Mouse (Mus musculus) spleen, postnatal 36 days (tissue): ENCODE data around the gene Fam219b.

Experiments
- DNase-seq, 2 experiments: peaks; one replicate each; pipeline ENCODE4 v3.0.0; 2022; ENCODE audit warnings: low spot score in 2 of 2, mixed read lengths in 1 of 2

Gene Fam219b

DNA sequence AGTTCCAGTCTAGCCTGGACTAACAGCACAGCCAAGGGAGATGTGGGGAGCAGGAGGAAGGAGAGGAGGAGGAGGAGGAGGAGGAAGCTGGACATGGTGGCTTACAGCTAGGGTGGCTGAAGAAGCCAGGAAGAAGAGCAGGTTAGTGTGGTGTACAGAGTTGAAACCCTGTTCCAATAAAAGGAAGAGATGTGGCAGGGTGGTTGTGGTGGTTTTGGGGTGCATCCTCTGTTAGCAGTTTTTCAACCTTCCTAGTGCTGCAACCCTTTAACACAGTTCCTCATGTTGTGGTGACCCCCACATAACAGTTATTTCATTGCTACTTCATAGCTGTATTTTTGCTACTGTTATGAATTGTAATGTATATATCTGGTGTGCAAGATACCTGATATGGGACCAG lies 12.9 kb upstream of the Fam219b start:
- DNase-seq = no peak

- no peak for DNase-seq
Measured at GRCm38 (mm10) chr9:57525516-57525915, 11.8 kb upstream of the Fam219b start.

GRCm38 (mm10) chr9:57526435-57526834 lies 10.9 kb upstream of the Fam219b start:
- DNase-seq = no peak

DNA sequence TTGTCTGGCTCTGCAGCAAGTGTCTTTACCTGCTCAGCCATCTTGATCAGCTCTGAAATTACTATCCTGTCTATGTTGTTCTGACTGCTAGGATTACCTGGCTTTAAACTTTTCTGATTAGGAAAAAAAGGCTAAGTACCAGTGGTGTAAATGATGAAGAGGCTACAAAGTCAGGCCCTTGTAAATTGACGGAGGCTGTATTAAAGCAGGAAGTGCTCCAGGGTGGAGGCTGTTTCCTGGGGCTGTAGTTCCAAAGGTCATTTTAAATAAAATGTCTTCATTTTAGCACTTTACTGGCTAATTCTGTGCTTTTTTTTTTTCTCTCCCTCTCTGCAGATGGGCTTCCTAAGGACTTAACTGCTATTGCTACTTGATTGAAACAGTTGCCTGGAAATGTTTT lies 5.4 kb upstream of the Fam219b start:
- DNase-seq = no peak

- no peak for DNase-seq
Measured at GRCm38 (mm10) chr9:57536362-57536761, 966 bp upstream of the Fam219b start.

DNA sequence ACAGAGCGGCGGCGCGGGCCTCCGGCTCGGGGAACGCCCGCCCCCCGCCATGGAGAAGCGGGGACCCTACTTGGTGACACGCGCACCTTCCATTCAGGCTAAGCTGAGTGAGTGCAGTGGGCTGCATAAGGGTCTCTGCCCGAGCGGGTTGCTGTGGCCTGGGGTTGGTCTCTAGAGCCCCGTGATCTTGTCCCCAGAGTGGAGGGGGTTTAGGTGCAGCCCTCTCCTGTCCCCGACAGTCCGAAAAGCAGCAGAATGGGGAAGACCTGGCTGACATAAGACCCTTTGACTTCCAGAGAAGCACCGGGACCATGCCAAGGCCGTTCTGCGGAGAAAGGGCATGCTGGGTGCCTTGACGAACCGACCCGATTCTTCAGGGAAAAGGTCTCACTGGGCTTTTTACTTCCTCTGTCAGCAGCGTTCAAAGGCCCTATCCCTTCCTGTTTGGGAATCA lies 427 bp downstream of the Fam219b start:
- no peak for DNase-seq

DNA sequence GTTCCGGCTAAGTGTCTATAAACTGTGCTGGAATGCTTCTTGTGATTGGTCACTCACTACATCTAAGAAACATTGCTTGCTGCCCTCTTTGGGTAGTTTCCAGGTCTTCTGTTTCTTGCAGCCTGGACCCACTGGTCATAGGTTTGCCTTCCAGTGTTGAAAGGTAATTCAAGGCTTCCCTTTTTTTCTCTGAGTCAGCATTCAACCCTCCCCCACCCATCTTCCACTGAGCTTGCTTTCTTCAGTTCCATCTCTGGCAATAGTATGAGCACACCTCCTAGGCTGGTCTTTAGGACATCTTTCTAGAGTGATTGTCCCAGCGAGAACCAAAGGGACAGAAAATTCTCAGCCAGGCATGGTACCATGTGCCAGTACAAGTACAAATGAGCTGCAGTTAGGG lies 2.2 kb downstream of the Fam219b start:
- DNase-seq = no peak

- no peak for DNase-seq
Measured at GRCm38 (mm10) chr9:57541312-57541711, 4.0 kb downstream of the Fam219b start.

- DNase-seq = no peak
Measured at GRCm38 (mm10) chr9:57543951-57544350, 6.6 kb downstream of the Fam219b start.

DNA sequence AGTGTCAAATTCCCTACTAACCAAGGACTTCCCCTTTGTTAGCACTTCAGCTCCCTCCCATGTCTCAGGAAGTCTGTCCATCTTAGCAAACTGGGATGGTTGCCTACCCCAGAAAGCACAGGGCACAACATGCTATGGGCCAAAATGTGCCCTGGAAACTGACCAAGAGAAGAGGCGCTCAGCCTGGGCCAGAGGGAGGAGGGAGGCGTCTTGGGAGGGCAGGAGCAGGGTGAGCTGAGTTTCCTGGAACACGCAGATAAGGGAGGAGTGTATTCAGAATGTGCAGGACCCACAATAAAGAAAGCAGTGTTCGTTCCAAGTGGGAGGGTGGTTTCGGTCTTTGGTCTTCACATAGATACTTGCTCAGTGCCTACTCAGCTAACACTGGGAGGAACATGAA lies 10.0 kb downstream of the Fam219b start:
- peak; percentile 24 to 26 for DNase-seq

GRCm38 (mm10) chr9:57547869-57548268 lies 10.5 kb downstream of the Fam219b start:
- no peak for DNase-seq

- DNase-seq = no peak
Measured at GRCm38 (mm10) chr9:57549186-57549585, 11.9 kb downstream of the Fam219b start.

- DNase-seq = no peak
Measured at GRCm38 (mm10) chr9:57550126-57550862, 13.0 kb downstream of the Fam219b start.

- DNase-seq = peak; percentile 42 to 46
Measured at GRCm38 (mm10) chr9:57552139-57552887, 15.0 kb downstream of the Fam219b start, which contains the start of gene Mpi. Mpi (minus strand) TSS chr9:57552763.

DNA sequence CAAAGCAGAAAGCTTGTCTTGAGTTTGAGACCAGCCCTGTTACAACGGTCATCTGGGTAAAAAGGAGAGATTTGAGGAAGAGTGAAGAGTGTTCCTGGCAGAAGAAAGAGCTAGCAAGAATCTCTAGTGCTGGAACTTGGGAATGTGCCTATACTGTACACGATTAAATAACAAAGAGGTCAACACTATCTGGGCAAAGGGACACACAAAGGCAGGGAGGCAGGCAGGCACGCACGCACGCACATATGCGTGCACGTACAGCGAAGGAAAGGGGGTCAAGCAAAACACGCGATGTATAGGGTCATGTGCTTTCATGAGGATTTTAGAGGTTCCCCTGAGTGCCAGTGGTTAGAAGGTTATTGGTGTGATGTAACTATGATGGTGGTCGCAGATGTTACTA lies 15.8 kb downstream of the Fam219b start:
- DNase-seq = no peak

DNA sequence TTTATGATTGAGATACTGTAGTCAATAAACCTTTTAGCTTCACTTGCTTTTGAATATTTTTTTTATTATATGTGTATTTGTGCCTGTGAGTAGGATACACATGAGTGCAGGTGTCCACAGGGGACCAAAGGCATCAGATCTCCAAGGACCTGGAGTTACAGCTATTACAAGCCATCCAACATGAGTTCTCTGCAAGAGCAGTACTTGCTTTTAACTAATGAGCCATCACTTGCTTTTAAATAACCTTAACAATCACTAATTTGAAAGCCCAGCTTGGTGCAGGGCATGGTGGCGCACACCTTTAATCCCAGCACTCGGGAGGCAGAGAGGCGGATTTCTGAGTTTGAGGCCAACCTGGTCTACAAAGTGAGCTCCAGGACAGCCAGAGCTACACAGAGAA lies 17.4 kb downstream of the Fam219b start:
- DNase-seq = no peak

GRCm38 (mm10) chr9:57557215-57557614 lies 19.9 kb downstream of the Fam219b start:
- no peak for DNase-seq

DNA sequence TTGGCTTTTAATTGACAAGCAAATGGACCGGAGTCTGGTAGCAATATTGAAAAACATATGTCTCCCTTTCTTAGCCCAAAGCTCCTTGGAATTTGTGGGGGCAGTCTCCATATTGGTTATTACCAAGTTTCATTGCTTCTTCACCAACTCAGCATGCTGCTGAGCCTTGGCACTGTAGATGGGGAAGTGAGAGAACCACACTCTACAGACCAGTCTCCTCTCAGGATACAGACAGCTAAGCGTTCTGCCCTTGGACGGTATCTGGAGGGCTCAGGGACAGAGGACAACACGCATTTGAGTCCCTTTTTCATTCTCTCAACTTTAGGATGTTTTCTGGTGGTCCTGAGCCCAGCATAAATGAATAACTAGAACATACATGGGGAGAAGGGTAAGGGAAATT lies 21.3 kb downstream of the Fam219b start:
- DNase-seq = no peak

DNA sequence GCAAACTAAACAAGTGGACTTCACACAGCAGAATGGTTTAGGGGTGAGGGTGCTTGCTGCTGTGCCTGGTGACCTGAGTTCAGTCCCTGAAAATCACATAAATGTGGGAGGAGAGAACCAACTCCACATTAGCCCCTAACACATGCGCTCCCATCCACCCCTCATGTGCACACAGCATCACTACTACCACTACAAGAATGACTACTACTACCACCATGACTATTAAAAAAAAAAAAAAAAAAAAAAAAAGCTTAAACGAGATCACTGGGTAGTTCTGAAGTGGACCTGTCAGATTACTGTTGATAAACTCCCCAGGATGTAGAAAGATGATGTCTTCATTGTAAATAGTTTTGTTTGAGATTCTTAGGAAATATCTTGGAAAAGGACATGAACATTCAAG lies 22.2 kb downstream of the Fam219b start:
- no peak for DNase-seq

DNA sequence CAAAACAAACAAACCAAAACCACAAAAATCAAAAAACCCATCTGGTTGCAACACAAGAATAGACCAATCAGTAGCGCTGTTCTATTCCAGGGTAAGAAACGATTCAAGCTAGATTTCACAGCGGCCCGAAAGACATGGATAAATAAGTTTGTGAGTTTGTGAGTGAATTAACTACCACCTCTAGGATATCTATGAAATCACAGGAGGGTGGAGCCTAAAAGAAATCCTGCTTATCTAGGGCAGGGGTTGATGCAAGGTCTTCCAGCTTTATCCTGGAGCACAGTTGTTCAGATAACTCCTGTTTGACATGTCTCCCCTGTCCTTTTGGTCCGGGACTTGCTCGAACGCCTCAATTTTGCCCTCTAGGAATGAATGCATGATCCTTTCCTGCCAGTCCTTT lies 22.9 kb downstream of the Fam219b start:
- DNase-seq = no peak

GRCm38 (mm10) chr9:57560861-57561710 lies 23.8 kb downstream of the Fam219b start, which contains the start of gene Scamp2:
Scamp2 (plus strand) TSS chr9:57560943.
- DNase-seq = peak; percentile 92 to 93

- peak; percentile 69 to 70 for DNase-seq
Measured at GRCm38 (mm10) chr9:57561711-57562099, 24.4 kb downstream of the Fam219b start.
